Mouse (Mus musculus): Measurements from ENCODE around the gene Gm4836. TPM values are rescaled to one million over a fixed set of nuclear protein-coding genes. Genes with fewer than 3 reads are reported as not detected.
"Not testable (repeated sequence)": the region's sequence is repeated elsewhere in the genome, so short reads cannot be mapped to it uniquely, and the experiment has no call there.

The Gm4836 gene
- not detected in 2 replicates for polyA plus RNA-seq (2015; fragmentation: Nextera tagmentation; extraction: Ambion mirVana)

DNA sequence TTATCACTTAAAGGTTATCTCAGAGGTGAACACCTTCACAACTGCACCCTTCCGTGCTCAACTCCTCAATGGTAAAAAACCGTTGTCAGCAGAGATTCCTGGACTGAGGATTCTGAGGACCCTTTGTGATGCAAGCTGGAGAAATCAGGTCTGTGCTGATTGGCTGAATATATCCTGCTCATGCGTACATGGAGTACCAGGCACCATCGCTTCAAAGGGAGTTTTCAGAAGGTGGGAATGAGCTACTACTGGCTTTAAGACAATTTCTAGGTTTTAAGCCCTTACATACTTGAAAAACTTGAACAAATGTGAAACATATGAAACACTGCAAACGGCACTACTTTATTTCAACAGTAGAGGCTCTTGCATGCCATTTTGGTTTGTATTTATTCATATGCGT, at the start of gene Gm4836:
Gm4836 (minus strand) TSS at position 101 of the 400 bp plus-strand sequence.
- not testable (repeated sequence) for H3K27ac ChIP-seq (ENCODE audit: low read depth, low read length); H3K27me3 ChIP-seq (replicated peaks; ENCODE audit: control insufficient read depth, insufficient read depth, low read length); H3K9me3 ChIP-seq (ENCODE audit: control insufficient read depth, low read length); H3K36me3 ChIP-seq (ENCODE audit: control insufficient read depth, insufficient read depth, low read length); H3K4me1 ChIP-seq (ENCODE audit: control insufficient read depth, insufficient read depth, low read depth, low read length); H3K4me3 ChIP-seq (ENCODE audit: low read length); ATAC-seq; H3K9ac ChIP-seq (ENCODE audit: low read depth, low read length); H3K4me2 ChIP-seq (ENCODE audit: low read length)
- no CpG with 5 or more reads among the region's 6 CpGs for WGBS
